Mouse (Mus musculus) T-cell, adult 2 months (primary cell): ENCODE measurements around the gene Sell.

ENCODE experiments used
- DNase-seq: peaks from one replicate; pipeline ENCODE4 v3.0.0; 2022; ENCODE audit warnings: low spot score

The Sell gene

DNA sequence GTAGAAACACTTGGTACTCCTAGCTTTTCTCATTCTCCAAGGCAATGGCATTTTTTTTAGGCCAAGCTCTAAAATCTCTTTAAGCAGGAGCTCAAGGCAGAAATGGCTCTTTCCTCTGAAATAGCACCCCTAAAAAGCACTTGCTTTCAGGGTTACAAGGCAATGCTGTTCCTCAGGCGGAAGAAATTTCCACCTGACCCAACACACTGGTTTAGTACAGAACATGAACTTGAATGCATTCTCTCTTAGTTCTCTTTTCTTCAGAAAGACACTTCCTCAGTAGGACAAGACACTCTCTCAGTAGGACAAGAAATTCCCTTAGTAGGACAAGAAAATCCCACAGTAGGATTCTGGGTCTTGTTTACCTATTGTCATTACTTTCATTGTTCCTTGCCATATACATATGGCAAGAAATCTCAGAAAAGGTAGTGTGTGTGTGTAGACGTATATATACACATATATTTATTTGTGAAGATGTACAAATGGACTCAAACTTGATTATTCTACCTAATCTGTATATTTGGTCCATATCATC, 12.9 kb downstream of the Sell start:
- DNase-seq = no peak

DNA sequence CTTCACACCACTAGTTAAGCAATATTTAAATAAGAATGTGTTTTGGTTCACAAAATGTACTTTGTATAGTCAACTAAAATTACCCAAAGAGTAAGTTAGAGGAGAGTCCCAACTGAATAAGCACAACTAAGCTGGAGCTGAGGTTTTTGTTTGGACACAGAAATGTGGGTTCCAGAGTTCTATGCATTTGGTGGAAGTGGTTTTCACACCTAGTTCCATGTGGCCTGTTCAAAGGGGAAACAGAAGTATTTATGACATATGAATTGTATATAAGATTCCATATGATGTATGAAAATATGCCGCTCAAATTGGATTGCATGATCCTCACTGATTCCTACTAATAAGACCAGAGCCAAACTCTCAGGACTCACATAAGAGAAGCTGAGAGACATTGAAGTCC, 13.6 kb downstream of the Sell start:
- DNase-seq = no peak

DNA sequence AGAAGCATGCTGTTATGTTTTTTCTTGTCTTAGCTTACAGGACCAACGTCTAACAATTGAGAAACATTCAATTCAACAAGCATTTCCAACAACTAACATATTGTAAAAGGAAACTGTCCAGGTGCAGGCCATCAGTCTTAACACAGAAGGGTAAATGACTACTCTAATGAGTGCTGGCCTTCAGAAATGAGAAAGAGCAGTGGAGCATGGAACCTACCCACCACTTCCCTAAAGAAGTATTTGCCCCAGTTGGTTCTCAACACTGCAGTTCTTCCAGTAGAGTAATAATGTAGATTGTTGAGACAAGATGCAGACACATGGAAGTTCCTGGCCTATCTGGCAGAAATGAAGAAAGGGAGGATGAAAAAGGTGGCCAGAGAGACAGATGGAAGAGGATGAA, 14.7 kb downstream of the Sell start:
- no peak for DNase-seq

DNA sequence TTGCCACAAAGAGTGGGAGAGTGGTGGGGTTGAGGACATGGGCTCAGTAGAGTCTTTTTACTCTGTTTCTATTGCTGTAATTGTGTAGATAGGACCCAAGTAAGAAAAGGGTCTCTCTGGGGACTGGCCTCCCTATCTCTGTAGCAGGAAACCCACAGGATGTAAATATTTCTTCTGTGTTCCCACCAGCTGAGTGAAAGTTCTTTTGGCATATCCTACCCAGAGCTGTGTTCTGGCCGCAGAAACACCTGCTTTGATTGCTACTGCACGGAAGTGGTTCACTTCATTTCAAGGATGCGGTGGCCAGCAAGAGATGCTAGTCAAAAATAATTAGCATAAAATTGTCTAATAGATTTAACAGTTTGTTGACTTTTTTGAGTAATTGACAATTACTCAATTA, 15.2 kb downstream of the Sell start:
- peak; percentile 75 for DNase-seq

DNA sequence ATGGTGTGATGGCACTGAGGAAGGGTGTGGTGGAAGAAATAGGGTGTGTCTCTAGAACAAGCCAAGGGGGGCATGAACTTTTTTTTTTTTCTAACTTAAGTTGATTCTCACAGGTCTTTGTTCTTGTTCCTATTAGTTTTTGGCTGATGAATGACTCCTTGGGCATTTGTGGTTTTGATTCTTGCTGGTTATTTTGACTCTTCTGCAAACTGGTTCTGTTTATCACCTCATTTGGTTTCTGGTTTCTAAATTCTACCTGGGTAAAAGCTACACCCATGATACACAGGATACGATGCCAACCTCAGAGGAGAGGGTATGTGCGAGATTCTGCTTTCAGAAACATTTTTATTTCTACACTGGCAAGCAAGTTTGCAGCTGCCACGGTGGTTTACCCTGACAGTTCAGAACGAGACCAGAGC, 16.6 kb downstream of the Sell start:
- DNase-seq = peak; percentile 75

DNA sequence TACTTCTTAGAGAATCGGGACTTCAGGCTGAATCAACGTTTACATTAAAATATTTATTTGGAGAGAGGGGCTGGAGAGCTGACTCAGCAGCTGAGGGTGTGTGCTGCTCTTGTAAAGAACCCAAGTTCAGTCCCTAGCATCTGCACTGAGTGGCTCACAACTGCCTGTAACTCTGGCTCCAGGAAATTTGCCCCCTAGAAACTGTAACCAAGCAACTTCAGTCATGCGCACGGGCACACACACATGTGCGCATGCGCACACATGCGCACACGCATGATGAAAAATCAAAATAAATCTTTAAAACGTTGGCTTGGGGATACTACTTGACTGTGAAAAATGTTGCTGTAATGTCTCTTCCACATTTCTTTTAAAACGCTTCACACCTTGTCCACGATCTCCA, 17.3 kb downstream of the Sell start:
- no peak for DNase-seq

DNA sequence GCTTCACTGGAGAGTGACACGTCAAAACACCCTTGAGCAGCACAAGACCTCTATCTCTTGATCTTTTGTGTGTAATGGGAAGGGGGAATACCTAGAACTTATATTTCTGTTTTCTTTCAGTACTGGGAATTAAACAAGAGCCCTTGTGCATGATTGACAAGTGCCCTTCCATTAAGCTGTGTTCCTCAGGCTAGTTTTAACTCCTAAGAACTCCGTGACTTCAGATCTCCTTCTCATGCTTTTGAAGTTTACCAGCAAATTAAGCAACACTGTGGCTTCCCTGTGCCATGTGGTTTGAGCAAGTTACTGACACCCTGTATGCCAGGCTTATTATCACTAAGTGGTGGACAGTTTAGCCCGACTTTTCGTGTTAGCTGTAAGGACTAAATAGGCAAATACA, 21.3 kb downstream of the Sell start:
- no peak for DNase-seq

DNA sequence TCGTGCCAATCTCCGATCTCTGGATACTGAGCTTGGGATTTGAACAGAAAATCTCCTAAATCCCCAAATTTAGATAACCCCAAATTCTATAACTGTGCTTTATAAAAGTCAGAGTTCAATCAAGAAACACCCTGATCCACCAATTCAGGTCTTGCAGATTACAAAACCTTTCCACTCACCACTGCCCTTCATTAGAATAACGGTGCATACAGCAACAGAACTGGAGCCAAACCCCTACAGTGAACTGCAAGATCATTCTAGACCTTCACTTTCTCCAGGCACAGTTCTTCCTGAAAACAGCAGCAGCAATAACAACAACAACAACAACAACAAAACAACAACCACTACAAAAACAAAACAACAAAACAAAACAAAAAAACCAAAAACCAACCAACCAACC, 25.0 kb downstream of the Sell start:
- no peak for DNase-seq

DNA sequence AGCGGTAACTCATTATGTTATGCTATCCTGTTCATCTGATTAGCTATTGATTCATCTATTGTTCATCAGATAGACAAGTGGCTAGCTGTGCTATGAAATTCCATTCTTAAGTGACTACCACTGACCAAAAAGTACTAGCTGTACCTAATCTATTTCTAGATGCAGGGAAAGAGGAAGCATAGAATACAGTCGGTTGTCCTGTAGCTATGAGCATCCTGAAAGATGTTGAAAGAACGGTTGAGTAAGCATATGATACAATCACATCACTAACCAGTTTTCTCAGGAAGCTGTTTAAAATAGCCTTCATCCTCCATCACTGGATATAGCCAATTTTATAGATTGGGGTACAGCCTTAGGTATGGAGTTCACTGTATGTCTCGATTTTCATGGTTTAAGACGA, 26.1 kb downstream of the Sell start:
- no peak for DNase-seq

DNA sequence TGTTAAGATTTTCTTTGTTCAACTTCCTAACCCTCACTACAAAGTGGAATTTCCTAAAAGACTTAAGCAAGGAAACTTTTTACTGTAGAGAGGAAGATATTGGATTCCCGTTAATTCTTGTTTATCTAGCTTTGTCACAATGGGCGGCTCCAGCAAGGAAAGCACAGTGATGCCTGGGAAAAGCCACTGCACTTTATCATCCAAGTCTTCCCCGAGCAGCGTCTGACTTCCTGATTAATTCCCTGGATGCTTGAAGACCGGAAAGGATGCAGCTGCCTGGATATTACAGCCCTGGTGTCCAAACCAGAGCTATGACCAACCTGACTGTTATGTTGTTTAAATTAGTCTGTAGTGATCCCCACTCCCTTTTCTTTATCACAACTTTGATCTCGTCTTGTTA, 35.0 kb downstream of the Sell start:
- no peak for DNase-seq

DNA sequence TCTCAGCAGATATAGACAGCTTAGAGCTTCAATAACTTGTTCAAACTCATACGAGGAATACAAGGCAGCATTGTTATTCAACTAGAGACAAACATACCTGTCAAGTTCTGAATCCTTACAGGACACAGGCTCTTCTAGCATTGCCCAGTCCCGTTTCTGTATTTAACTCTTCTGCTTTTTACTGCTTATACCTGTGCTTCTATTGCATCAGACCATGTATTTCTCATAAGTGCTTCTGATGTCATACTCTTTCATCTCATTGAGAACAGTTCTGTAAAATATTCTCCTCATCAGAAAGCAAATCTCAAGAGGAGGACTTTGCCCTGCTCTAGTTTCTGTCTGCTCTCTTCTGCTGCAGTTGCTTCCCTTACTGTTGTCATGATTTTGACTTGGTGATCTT, 36.1 kb downstream of the Sell start:
- DNase-seq = no peak

DNA sequence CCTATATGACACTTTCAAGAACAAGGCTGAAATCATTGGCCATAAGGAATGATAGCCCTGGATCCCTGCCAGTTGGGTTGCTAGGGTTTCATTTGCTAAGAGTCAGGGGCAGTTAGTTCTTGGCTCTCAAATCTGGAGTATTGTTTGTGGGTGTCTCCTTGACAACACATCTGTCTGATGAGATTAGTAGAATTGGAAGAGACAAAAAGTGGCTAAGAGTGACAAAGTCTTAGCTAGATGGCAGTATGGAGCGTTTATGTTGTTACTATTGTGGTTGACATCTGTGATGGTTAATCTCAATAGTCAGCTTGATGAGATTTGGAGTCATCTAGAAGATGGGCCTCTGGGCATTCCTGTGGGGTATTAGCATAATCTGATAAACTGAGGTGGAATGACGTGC, 36.6 kb downstream of the Sell start:
- no peak for DNase-seq

DNA sequence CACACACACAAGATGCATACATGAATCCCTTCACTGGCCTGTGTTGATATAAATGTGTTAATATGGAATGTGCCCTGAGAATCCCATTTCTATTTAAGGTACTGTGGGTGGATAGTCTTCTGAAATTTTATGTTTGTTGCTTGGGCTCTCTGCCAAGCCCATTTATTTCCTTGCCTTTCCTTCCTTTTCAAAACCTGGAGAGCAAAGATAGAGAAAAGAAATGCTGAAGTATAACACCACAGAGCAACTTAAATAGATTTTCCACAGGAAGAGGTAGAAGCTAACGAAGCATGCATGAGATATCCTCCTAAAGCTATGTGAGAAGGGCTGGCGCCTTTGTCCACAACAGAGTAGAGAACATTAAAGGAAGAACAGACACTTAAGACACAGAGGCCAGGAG, 48.0 kb downstream of the Sell start:
- DNase-seq = no peak

DNA sequence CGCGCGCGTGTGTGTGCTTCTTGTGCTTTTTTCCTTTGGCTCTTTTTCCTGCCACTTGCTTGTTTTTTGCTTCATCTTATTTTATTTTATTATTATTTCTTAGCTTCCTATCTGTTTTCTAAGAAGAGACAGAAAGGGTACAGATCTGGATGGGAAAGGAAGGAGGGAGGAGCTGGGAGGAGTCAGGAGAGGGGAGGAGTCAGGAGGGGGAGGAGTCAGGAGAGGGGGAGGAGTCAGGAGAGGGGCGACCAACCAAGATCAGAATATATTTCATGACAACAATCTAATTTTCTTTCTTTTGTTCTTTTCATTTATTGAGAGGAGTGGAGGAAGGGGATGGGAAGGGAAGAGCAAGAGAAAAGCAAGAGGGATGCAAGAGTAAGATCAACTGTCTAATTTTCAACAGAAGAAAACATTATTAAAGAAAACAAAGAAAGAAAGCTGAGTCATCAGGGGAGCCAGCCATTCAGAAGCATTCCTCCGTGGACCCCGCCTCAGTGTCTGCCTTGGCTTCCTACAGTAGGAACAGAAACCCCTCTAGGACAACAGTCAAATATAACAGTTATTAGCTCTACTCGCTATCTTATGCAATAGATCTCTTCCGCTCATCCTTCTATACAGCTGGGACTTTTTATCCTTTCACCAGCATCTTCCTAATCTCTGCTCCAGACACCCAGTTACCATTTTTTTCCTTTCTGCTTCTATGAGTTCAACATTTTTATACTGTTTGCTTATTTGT, 49.0 kb downstream of the Sell start:
- no peak for DNase-seq

DNA sequence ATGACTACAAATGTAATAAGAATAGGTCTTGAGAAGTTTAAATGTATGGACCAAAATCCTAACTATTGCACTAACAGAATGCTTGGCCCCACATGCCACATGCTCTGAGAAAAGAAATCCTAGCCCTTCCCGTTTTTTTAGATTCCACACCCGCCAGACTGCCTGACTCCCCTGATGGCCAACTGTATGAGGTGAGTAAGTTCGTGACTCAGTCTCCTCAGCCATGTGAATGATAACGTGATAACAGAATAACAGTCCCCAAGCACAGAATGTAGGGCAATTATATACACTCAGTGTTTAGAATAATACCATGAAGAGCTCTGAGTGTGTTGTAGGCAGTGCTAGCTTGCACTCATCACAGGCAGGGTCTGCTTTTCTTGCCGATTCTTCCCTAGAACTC, 52.5 kb downstream of the Sell start:
- no peak for DNase-seq

DNA sequence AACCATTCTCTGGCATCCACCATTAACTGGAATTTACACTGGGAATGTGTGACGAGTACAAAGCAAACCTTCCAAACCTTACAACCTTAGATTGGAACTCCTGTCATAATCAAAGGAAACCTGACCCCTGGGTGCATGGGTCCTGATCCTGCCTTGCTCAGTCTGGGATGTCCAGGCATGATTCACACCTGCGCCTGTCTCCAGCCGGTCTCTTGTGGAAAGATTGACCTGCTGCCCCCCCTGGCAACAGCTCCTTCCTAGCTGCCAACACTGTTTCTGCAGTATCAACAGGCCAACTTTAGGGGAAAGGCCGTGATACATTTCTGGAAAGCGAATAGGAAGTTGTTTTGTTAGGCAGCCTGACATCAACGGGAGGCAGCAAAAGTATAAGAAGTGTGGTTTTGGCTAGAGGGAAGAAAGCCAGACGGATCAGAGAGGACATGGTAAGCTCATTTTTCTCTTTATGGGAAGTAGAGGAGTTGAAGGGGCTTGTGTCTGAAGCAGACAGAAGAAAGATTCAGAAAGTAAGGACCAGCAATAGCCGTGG, 53.2 kb downstream of the Sell start, which contains the start of gene Selp:
Gene Selp (plus strand): TSS at position 318 of the 547 bp plus-strand sequence.
- DNase-seq = no peak

DNA sequence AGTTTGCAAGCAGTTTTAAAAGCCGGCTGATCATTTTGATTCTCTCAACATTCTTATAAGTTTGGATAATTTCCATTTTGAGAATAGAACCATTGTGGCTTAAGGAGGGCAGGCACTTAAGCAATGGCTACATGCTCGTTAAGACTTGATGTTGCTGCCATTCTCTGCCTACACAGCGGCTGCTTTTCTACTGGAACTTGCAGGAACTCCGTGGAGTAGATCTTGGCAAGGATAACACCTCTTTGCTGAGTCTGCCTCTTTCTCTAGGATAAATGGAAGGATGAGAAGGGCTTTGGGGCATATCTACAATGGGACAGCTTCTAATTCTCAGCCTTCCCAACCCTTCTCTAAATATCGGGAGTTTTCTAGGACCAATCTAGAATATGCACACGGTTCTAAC, 53.9 kb downstream of the Sell start:
- DNase-seq = no peak

DNA sequence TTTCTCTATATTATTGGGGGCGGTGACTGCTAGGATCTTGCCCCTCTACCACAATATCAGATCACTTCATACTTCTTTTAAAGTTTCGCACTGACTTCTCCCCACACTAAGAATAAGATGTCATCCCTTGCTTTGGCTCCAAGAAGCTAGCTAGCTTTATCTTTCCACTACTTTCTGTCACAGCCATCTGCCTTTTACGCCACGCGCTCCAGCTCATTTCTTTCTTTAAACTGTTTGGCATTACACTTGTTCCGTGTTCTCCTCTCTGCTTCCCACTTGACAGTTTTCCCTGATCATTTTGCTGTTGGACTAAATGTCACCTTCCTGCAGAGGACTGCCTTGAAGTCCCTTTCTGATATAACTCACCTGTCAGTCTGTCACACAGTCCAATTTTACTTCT, 56.1 kb downstream of the Sell start:
- DNase-seq = no peak

DNA sequence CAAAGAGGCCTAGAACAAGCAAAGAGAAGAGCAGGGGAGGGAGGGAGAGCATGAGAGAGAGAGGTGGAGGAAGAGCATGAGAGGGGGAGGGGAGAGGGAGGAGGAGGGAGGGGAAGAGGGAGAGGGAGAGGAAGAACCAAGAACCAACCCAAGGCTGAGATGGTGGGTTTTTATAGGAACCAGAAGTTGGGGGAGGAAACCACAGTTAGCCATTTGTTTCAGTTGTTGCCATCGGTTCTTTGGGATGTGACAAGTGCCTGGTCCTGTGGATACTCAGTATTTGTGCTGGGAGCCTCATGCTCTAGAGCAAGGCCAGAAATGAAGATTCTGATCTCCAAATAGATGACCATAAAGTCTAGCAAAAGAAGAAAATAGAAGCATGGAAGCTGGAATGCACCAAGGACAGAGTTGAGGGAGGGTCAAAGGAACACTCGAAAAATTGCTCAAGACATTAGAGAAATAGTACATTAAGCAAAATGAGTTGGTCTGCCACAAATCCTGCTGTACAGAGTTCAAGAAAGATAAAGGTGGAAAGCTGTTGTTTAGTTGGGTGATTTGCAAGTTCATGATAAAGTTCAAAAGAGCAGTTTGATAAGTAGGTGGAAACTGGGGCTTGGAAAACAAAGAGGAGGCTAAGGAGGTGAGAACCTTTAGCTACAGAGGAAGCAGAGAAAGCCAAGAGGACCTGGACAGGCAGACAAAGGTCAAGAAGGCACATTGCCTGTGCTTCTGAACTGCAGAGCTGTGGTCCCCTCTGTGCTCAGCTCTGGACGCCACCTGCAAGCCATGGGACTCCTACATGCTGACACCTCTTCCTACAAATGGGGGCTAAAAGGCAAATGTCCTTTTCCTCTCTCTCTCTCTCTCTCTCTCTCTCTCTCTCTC, 58.4 kb downstream of the Sell start:
- DNase-seq = no peak

DNA sequence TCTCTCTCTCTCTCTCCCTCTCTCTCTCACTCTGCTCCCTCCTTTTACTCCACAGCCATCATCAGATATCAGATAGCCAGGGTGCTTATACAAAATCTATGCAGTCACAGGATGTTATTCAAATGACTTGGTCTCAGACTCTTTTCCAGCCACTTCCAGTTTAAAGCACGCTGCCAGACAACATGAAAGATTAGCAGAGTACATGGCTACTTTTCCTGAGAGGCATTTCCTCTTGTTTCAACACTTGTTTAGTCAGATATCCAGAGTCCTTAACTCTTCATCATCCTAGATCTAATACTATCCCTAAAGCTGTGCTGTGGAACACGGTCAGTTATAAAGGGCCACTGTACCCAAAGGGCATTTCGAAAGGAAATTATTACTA, 59.0 kb downstream of the Sell start:
- no peak for DNase-seq

DNA sequence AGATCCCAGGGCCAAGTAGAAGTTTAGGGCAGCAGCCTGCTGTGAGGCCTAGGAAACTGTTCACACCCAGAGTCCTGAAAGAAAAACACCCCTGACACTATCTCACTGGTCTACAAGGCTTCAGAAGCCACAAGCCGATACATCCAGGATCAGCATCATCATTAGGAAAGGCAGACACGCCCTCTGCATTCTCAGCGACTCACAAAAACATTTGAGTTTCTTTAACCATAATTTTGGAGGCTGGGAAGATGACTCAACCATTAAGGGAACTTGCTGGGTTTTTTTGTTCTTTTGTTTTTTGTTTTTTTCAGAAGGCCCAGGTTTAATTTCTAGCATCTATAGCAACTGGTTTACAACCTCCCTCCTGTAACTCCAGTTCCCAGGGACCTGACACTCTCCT, 62.1 kb downstream of the Sell start:
- DNase-seq = no peak

DNA sequence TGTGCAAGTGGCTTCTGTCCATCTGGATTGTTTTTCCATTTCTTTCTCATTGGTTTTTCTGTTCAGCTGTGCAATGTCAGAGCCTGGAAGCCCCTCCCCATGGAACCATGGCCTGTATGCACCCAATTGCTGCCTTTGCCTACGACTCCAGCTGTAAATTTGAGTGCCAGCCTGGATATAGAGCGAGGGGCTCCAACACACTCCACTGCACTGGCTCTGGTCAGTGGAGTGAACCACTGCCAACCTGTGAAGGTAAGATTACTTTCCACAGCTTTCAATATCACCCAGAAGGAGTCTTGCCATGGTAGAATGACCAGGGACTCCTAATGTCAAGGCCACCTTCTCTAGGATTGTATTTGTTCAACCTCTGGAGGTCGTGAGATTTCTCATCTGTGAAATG, 68.2 kb downstream of the Sell start:
- no peak for DNase-seq

DNA sequence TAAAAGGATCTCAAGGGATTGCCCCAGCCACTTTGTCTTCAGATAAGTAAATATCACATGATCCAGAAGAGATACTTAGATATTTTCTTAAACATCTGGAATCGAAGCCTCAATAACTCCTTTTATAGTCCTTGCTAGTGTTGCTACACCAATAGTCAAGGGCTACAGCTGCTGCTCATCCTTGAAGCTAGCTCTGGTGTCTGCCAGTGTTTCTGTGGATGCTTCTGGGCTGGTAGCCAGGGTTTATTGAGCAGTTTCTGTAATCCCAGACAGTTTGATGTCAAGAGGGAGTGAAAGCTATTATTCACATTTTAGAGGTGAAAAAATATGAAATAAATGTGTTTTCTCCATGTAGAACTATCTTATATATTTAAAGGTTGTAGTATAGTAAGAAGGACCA, 70.8 kb downstream of the Sell start:
- no peak for DNase-seq
